Mouse (Mus musculus) embryo, embryonic 9.5 days (tissue): Measurements from ENCODE around the gene Fbxw7.
"Not testable (repeated sequence)": the region's sequence is repeated elsewhere in the genome, so short reads cannot be mapped to it uniquely, and the experiment has no call there.

ENCODE experiments used
- DNase-seq: peaks from one replicate; pipeline ENCODE4 v3.0.0-alpha.2; 2017; ENCODE audit errors: extremely low spot score

Fbxw7 gene

GRCm38 (mm10) chr3:84826938-84827337, 11.9 kb downstream of the Fbxw7 start:
- DNase-seq, result no peak

DNA sequence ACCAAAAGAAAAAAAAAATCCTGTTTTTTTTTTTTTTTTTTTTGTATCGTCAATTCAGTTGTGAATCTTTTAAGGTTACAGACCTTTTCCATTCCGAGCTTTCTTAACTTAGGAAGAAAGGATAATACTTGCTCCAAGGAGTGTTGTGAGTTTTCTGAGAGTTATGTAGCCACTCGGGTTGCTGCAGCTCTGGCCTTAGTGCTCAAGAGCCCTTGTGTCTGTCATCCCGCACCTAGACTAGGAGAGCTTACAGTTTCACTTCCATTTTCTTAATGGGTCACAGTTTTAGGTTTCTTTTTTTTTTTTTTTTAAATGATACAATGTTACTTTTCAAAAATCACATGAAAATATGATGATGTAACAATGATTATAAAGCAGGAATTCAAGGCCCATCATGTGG, 12.5 kb downstream of the Fbxw7 start:
- DNase-seq, result no peak

DNA sequence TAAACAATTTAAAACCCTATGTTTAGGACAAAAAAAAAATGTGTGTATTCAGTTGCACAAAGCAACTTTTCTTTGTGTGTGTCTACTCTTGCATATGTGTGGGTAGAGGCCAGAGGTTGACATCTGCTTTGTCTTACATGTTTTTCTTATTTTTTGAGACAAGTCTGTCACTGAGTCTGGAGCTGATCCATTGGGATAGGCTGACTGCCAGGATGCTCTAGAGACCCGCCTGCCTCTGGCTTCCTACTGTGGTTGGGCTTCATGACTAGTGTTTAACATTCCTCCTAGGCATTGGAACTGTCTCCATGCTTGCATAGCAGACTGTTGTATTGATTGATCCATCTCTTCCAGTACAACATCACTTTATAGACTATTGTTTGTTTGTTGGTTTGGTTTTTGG, 14.3 kb downstream of the Fbxw7 start:
- no peak for DNase-seq

GRCm38 (mm10) chr3:84836029-84836428, 21.0 kb downstream of the Fbxw7 start:
- DNase-seq, result no peak

DNA sequence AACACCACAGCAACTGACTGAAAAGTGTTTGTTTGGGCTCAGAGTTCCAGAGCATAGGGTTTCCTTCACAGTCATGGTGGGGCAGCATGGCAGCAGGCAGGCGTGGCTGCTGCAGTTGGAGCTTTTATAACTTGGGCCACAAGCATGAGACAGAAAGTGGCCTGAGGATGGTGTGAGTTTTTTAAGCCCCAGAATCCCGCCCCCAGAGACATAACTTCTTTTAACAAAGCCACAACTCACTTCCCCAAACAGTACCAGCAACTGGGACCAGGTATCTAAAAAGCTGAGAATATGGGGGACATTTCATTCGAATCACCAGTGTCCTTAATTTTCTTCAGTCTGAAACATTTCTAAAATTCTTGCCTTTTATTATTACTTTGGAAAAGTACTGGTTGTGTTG, 22.9 kb downstream of the Fbxw7 start:
- no peak for DNase-seq

- no peak for DNase-seq
Measured at GRCm38 (mm10) chr3:84839499-84839898, 24.4 kb downstream of the Fbxw7 start.

DNA sequence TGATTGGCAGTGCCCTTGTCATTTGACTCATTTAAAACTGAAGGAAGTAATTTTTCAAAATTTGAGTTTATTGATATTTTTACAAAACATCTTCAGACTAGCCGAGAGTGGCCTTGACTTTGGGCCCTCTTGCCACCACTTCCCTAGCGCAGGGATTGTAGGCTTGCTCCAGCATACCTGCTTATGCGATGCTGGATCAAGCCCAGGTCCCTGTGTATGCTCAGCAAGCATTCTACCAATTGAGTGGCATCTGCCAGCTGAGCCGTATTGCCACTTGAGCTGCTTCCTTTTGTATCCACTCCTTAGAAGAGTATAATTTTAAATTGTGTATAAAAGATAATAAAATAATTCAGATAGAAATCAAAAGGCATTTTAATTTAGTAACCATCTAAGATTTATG, 26.2 kb downstream of the Fbxw7 start:
- no peak for DNase-seq

- DNase-seq, result no peak
Measured at GRCm38 (mm10) chr3:84842793-84843192, 27.7 kb downstream of the Fbxw7 start.

GRCm38 (mm10) chr3:84843594-84843993, 28.5 kb downstream of the Fbxw7 start:
- peak; percentile 56 for DNase-seq

- DNase-seq, result no peak
Measured at GRCm38 (mm10) chr3:84848798-84849197, 33.7 kb downstream of the Fbxw7 start.

DNA sequence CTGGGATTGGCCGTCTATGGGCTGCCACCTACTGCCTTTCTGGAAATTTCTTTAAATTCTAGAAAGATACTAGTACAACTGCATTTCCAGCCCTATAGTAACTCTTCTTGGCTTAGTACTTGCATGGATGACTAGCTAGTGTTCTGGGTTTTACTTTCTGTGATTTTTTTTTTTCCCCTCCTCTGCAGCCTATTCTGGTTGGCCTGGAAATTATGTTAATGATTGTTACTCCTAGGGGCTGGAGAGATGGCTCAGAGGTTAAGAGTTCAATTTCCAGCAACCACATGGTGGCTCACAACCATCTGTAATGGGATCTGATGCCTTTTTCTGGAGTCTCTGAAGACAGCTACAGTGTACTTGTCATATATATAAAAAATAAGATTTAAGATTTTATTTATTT, 35.4 kb downstream of the Fbxw7 start:
- DNase-seq, result no peak

- DNase-seq, result no peak
Measured at GRCm38 (mm10) chr3:84851801-84852200, 36.7 kb downstream of the Fbxw7 start.

GRCm38 (mm10) chr3:84852877-84853276, 37.8 kb downstream of the Fbxw7 start:
- no peak for DNase-seq

DNA sequence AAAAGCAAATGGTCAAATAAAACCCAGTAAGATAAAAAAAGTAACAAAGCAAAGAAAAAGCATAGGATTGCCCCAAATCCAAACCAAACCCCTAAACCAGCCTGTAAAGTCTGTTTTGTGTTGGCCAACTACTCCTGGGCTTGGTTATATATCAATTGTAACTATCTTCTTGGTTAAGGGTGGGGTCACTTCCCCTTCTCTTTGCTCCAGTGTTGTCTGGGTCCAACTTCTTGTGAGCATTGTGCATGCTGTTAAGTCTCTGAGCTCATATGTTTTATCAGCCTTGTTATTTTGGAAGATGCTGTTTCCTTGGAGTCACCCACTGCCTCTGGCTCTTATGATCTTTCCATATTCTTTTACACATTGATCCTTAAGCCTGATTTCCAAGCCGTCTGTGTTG, 39.4 kb downstream of the Fbxw7 start:
- no peak for DNase-seq

DNA sequence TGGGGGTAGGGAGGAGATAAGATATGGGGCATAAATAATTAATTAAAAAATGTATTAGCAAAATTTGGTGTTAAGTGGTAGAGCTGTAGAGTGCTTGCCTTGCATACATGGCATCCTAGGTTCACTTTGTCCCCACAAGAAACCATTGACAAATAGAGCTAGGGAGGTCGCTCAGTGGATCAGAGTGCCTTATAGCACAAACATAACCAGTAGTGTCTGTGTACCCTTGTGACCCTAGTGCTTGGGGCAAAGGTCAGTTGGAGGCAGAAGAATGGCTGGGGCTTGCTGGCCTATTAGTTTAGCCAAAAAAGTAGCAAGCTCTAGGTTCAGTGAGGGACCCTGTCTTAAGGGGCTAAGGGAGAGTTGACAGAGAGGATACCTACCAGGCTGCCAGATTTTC, 45.6 kb downstream of the Fbxw7 start:
- DNase-seq, result no peak

DNA sequence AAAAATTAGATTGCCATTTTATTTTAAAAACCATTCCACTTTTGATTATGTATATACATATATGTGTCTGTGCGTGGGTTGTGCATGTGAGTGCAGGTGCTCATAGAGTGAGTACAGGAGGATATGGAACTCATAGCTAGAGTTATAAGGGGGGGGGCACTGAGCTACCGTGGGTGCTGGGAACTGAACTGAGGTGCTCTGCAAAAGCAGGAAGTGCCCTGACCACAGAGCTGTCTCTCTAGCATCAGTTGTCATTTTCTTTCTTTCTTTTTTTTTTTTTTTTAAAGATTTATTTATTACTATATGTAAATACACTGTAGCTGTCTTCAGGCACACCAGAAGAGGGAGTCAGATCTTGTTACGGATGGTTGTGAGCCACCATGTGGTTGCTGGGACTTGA, 46.7 kb downstream of the Fbxw7 start:
- DNase-seq, result not testable (repeated sequence)

- DNase-seq, result no peak
Measured at GRCm38 (mm10) chr3:84865684-84866083, 50.6 kb downstream of the Fbxw7 start.

DNA sequence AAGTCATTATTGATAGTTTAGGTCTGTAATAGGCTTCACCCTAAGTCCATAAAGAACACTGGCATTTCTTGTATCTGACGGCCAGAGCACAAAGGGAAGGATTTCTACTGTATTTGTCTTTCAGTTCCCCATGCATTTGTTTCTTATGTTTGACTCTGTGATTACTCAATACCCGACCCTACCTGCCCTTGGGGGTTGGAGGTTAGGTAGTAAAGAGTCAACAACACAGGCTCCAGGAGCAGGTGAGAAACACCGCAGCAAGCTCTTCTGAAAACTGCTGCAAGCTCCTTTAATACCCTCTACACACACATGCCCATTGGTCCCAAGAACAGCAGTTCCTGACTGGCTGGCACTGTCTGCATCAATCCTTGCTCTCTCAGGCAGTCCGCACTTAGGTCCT, 51.8 kb downstream of the Fbxw7 start:
- DNase-seq, result no peak

- no peak for DNase-seq
Measured at GRCm38 (mm10) chr3:84867434-84867975, 52.4 kb downstream of the Fbxw7 start.

- DNase-seq, result no peak
Measured at GRCm38 (mm10) chr3:84867991-84868390, 52.9 kb downstream of the Fbxw7 start.

- DNase-seq, result no peak
Measured at GRCm38 (mm10) chr3:84870126-84870525, 55.1 kb downstream of the Fbxw7 start.

GRCm38 (mm10) chr3:84875306-84875705, 60.2 kb downstream of the Fbxw7 start:
- no peak for DNase-seq

- no peak for DNase-seq
Measured at GRCm38 (mm10) chr3:84876211-84876610, 61.1 kb downstream of the Fbxw7 start.

DNA sequence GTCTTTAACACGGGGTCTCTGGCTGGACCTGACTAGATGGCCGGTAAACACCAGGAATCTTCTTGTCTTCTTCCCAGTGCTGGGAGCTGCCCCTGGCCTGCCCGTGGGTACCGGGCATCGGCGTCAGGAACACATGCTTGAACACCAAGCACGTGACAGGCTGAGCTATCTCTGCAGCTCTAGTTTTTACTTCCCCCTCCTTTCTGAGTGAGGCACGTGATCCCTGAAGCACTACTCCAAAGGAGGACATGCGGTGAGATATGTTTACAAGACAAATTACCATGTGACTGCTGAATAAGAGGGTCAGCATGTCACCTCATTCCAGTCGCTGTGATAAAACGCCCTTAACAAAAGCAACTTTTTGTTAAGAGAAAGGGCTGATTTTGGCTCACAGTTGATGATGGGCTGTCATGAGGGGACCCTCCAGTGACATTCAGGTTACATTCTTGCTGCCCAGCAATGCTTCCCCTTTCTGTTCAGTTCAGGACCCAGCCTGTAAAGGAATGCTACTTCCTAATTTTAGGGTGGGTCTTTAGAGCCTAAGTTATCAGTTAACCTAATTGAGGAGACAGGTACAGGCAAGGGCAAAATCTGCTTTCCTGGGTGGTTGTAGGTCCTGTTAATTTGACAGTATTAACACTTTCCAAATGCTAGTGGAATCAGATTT, 68.9 kb downstream of the Fbxw7 start:
- no peak for DNase-seq
